Mouse (Mus musculus): ENCODE measurements around the gene Grem1.

Grem1 gene

DNA sequence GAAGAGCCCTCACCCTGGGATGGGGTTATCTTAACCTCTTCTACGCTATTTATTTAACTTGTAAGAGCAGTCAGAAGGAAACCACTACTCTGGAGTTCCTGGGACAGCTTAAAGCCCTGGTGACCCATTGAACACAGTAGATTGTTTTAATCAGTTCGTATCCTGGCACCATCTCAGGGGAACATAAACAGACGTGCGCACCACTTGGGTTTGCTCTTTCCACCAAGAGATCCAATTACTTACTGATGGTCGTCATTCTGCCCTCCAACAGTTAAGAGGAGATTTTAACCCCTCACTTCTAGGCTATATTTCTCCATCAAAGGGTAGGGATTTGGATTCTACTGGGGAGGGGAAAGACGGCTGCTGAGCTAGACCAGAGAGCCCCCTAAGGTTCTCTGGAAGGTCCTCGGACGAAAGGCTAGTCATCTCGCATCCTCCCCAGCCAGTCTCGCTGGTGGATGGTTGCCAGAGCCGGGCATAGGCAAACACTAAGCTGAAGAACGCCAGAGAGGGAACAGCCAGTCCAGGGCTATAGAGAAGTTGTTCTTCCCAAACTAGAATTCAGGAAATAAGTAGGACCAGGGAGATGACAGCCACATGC is 1.4 kb downstream of the Grem1 start:
- no peak for DNase-seq

DNA sequence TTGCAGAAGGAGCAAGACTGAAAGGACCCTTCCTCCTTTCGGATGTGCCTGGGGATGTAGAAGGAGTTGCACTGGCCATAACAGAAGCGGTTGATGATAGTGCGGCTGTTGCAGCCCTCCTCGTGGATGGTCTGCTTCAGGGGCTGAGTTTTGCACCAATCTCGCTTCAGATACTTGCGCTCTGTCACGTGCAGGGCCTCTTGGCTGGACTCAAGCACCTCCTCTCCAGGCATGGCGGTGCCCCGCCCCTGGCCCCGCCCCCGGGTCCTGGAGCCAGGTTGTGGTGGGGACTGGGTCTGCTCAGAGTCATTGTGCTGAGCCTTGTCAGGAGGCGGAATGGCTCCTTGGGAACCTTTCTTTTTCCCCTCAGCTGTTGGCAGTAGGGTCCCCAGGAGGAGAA is 8.7 kb downstream of the Grem1 start:
- DNase-seq = no peak

DNA sequence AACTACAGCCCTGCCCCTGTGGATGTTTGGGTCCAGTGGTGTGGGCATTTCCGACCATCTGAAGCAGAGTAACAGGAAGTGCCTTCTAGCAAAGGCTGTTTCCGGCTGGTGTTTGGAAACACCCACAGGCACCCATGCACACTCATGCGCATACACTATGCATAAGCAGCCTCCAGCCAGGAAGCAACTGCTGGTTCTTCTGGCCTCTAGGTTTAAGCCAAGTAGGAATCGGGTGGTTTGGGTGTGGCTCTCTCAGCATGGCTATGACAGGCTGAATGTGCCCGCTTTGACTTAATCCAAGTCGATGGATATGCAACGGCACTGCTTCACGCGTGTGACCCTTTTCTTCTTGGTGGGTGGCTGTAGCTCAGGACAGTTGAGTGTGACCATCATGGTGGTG is 9.1 kb downstream of the Grem1 start:
- no peak for DNase-seq

DNA sequence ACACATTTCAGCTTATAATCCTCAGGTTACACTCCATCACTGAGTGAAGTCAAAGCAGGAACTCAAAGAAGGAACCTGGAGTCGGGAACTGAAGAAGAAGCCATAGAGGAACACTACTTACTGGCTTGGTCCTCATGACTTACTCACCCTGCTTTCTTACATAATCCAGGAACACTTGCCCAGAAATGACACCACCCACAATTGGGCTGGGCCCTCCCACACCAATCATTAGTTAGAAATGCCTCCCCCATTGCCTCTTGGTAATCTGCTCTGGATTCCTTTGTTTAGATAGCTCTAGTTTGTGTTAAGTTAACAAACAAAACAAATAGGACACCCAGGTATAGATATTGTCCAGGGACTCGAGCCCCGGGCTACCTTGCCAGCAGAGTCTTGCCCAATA is 29.9 kb downstream of the Grem1 start:
- DNase-seq = no peak

DNA sequence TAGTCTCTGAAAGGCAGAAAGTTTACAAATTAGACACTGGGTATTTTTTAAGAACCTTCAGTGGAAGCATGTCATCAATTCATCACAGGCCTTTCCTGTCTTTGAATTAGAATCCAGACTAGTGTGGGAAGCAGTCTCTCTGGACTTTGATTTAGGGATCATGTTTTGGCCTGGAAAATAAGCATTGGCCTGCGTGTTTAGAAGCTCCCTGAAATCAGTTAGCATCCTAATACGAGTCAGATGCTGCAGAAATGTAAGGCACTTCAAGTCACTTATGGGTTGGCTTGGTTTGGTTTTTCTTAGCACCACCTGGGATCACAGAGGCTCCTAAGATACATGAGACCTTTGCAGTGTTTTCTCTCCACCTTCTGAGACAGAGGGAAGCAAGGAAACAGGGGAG is 43.6 kb downstream of the Grem1 start:
- DNase-seq = no peak

DNA sequence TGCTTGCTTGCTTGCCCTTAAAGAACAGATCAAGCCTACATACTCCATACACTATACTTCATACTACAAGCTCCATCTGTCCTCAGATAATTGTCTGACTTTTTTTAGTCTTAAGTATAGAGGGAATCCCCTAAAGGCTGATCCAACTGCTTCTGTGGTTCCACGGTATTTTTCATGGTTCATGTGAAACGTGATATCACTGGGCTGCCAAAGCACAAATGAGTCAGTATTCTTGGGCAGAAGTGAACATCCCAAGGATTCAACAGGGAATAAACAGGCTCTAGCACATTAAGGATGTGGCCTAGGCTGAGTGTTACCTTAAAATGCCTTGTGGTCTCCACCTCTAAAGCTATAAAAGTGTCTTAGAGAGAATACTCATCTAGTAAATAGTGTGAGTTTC is 45.0 kb downstream of the Grem1 start:
- DNase-seq = no peak

DNA sequence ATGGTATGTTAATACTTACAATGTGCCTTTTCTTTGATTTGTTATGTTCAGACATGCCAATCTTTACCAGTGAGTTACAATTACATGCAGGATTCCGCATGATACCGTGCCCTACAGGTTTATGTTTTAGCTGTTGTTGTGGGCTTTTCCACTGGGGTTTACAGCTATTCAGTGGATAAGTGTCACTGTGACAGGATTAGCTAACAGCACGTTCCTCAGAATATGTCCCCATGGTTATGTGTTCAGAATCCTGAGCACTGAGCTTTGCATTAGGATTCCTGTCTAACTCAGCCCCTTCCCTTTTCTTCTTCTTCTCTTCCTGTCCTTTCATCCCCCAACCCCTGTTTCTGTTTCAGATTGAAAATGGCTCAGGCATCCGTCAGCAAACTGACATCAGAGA is 50.9 kb downstream of the Grem1 start:
- no peak for DNase-seq

DNA sequence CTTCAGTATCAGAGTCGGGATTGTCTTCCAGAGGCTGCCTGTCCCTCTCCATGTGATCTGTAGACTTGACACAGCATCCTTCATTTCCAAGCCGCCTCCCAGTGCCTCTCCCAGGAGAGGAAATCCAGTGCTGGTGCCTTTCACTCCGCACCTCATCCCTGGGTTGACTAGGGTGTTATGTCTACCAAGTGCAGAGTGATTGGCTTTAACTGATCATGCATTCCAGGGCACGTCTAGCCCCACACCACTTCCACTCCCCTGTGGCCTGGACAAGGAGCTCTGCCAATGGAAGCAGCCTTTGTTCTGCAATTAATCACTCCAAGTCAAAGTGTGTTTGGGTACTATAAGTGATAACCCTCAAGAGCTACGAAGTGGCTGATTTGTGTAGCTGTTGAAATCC is 56.9 kb downstream of the Grem1 start:
- DNase-seq = no peak

DNA sequence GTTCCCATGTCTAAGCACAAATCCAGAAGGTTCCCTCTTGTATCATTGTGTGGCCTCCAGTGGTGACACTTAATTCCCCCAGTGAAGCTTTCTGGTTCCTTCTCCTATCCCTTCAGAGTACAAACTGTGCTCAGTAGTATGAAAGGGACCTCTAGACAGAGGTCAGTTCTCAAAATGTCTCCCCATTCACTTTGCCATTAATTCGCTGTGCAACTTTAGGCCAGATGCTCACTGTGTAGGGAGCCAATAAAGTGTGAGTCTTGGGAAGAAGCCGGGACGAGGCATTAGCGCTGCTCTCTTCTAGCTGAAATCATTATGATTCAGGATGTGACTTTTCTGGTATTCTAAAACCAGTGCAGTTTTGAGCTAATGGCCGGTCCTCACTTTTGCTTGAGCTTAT is 61.8 kb downstream of the Grem1 start:
- no peak for DNase-seq

DNA sequence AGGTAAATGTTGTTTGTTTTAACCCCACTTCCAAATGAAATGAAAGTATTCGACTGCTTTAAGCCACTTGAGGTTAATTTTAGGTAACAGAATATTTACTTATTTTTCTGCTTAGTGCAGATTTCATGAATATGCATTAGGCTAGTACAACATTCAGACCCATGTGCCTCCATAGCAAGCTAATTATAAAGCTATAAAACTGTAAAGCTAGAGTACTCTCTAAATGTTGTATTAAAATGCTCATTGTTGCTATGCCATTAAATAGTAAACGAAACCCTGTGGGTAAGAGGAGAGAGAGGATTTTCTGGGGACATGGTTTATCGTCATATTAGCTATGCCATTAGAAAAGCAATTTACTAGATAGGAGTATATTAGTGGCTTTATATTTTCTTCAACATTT is 62.2 kb downstream of the Grem1 start:
- no peak for DNase-seq

All from lung, postnatal 14 days (tissue).